Mouse (Mus musculus) embryonic fibroblast, embryonic 13.5 days (primary cell): ENCODE measurements at regions not wholly inside any gene's neighbourhood (a gene's known extent, or its start where the extent isn't known, plus 50 kb on each side); places are given as distances from the start of the nearest gene placed in this dataset.

ENCODE experiments used
- H3K27ac ChIP-seq: 2 replicates; pipeline ENCODE4 v1.5.1; 2012; ENCODE audit warnings: low read length, control low read depth, inconsistent platforms; ENCODE audit not compliant: insufficient read depth
- H3K4me1 ChIP-seq: 2 replicates; pipeline ENCODE4 v1.6.1; 2011; ENCODE audit warnings: low read length; ENCODE audit not compliant: control insufficient read depth, insufficient read depth
- H3K4me3 ChIP-seq: 2 replicates; pipeline ENCODE4 v1.5.1; 2011; ENCODE audit warnings: mild to moderate bottlenecking, control low read depth, low read length; ENCODE audit not compliant: insufficient read depth
- CTCF ChIP-seq: IDR thresholded peaks from 2 replicates; pipeline ENCODE4 v1.5.1; 2011; ENCODE audit warnings: mild to moderate bottlenecking, control low read depth, low read length, moderate library complexity, borderline replicate concordance; ENCODE audit not compliant: insufficient read depth
- POLR2A ChIP-seq: IDR thresholded peaks from 2 replicates; pipeline ENCODE4 v1.6.1; 2011; ENCODE audit warnings: low read depth, mild to moderate bottlenecking, control low read depth, low read length, moderate library complexity

DNA sequence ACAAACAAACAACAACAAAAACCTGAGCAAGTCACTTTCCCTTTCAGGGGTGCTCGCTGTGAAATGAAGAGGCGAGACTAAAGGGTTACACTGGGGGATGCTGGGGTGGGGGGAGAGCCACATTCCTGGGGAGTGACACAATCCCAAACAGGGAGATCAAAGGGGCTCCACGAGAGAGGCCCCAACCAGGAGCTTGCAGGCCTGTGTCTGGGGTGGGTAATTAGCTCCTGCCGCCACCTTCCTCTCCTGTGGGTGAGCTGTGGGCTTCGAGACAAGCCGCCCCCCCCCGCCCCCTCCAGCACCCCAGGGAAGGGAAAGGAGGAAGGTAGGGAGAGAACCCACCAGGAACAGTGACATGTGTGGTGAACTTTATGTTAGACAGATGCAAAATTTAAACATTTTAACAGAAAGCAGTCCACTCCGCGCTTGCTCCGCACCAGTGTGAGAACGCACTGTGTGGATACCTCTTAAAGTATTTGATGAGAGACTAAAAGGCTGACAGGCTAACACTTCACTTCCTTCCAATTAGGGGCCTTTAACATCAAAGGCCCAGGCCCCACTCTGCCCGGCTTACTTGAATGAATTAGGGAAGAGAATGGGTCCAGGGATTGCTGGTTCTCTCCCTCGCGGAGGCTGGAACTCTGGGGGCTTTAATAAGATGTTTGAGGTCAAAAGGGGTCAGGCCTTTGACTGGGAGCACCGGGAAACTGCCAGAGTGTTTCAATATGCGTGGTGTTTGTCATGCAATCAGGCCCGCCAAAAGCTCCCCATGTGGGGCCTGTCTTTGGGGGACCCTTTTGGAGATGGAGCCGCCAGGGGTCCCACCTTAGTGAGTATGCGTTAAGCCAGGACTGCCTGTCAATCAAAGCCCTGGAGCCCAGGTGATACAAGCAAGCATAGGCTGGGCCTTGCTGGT is 319.6 kb downstream of the Fam49a start:
- TF ChIP-seq CTCF (no peak), POLR2A (no peak)

DNA sequence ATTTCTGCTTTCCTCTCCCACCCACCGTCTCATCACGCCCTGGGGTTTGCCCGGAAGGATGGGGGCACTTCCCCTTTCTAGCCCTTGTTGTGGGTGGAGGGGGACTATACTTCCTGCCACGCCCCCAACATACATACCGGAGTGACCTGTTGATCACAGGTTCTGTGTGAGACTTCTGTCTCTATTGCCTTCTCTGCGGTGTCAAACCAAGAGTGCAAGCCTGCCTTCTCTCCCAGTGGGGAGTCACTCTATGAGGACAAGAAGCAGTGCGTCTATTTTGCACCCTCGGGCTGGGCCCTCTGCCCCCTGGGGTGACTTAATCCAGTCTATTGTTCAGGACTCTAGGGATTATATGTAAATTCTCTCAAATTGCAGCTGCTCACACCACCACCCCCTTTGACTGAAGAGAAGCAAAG is 318.8 kb downstream of the Fam49a start:
- Histone ChIP-seq H3K4me3 (no peak overlapping the region), H3K27ac (no peak overlapping the region), H3K4me1 (no peaks in the 10 kb centered on the region)
- TF ChIP-seq CTCF = no peak
- no peak for TF ChIP-seq POLR2A

More for the DNA sequence above, 319.6 kb downstream of the Fam49a start:
- Histone ChIP-seq H3K27ac (no peak overlapping the region), H3K4me1 (no peaks in the 10 kb centered on the region), H3K4me3 (no peak overlapping the region)

DNA sequence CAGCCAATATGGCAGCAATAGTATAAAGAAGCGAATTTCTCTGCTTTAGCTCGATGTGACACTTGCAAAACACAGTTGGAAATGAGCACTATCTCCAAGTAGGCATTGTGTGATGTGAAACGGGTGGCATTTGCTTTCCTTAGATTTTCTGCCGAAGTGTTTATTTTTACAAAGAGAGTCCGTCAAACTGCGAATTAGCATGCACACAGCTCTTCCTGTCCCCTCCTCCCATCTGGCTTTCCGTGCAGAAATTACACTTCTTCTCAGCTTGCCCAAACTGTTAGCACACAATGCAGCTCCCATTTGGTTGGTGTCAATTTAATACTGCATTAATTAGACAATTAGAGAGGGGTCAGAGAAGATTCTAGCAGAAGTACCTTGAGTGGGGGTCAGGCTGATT is 316.3 kb downstream of the Fam49a start:
- TF ChIP-seq POLR2A (no peak), CTCF (no peak)
- H3K27ac ChIP-seq = no peak overlapping the region
- no peaks in the 10 kb centered on the region for H3K4me1 ChIP-seq
- no peak overlapping the region for H3K4me3 ChIP-seq

DNA sequence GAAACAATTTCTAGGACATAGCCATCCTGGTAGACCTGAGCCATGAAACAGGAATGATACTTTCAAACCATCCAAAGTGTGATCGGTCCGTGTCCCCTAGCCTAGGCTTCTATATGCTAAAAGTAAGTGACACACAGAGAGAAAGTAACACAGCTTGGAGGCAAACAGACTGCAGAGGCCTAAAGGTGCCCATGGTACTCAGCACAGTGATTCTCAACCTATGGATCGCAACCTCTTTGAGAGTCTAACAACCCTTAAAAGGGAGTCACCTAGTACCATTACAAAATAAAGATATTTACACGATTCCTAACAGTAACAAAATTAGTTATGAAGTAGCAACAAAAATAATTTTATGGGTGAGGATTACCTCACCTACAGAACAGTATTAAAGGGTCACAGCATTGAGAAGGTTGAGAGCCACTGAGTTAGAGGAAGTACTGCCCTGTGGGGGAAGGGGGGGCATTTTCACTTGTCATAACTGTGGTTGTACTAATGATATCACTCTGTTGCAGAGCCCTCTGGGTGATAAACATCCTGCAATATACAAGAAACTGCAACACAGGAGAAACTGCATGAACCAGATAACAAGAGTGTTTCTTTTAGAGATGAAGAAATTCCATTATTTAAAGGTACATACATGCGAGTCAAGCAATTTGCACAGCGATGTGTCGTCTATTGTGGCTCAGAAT is 308.8 kb downstream of the Fam49a start:
- H3K4me3 ChIP-seq = no peak overlapping the region
- no peak for TF ChIP-seq CTCF
- TF ChIP-seq POLR2A = no peak

DNA sequence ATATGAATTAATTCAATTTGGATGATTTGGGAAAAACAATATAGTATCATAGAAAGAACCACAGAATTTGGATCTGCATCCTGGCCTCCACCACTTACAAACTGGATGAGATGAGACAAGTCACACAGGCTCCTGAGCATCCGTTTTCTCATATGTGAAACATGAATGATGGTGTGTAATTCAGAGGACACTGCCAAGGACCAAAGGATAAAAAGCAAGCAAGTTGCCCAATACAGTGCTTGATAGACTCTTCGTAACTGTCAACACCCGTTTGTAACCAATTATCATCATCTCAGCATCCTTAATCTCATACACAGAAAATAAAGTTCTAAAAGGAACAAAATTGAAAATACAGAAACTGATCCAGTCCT is 305.8 kb downstream of the Fam49a start:
- TF ChIP-seq POLR2A (no peak), CTCF (no peak)
- Histone ChIP-seq H3K4me1 (no peaks in the 10 kb centered on the region), H3K27ac (no peak overlapping the region)

More for the DNA sequence above, 308.8 kb downstream of the Fam49a start:
- no peaks in the 10 kb centered on the region for H3K4me1 ChIP-seq
- no peak overlapping the region for H3K27ac ChIP-seq

DNA sequence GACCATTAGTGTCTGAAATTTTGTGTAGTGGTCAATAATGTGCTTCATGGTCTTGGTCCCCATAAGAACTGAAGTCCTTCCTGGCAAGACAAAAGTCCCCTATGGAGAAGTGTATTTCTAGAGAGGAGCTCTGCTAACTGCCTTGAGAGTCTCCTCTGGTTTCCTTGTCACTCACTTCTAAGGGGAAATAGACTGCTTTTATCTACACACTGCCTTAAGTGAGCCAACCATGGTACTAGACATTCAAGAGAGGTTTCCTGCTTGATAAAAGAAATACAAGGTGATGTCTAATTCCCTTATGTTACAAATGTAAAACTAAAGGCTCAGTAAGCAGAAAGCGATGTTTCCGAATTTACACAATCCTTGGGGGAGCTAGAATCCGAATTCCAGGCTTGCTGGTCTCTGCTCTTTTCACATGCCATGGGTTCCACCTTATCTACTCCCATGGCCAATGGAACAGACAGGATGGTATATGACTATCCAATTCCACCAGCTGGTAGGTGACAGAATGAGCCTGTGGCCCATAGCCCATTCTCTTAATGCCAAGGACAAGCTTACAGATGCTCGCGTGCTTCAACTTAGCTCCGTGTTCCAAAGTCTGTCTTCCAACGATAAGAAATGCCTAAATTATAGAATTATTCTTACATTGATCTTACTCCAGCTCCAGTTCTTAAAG is 305.3 kb downstream of the Fam49a start:
- no peaks in the 10 kb centered on the region for H3K4me1 ChIP-seq
- H3K4me3 ChIP-seq = no peak overlapping the region
- no peak for TF ChIP-seq CTCF
- no peak for TF ChIP-seq POLR2A
- H3K27ac ChIP-seq = no peak overlapping the region

More for the DNA sequence above, 305.8 kb downstream of the Fam49a start:
- no peak overlapping the region for H3K4me3 ChIP-seq

DNA sequence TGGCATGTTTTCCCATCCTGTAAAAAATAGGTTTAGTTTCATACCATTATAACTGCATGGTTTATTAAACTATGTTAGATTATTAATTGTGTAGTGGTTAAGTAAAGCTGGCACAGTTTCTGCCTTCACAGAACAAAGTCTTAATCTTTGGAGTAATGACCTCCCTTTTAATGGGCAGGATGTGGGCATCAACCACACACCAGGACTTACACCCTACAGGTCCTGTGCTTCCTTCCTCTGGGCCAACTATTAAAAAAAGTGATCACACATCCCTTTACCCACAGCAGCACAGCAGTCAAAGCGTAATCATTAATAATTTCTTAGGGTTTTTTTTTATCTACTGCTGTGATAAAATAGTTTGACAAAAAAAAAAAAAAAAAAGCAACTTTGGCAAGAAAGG is 300.3 kb downstream of the Fam49a start:
- H3K4me3 ChIP-seq = no peak overlapping the region
- H3K27ac ChIP-seq = no peak overlapping the region
- TF ChIP-seq CTCF (no peak), POLR2A (no peak)
- H3K4me1 ChIP-seq = no peaks in the 10 kb centered on the region

DNA sequence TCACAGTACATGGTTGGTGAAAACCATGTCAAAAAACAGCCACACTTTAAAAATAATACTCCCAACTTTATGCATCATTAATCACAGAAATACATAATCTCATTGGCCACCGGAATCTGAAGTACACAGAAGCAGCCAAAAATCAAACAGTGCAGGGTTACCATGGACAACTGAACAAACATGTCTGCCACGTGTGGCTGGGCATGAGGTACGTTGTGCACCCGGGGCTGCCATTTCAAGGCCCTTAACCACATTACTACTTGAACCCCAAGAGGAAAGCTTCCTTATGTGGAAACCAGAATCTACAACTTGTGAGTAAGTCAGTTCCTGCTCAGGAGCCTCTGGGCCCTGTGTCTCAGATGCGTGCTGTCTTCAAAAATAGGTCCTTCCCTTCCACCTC is 289.9 kb downstream of the Fam49a start:
- Histone ChIP-seq H3K4me3 (no peak overlapping the region), H3K4me1 (peaks cover 7% of the 10 kb centered on the region), H3K27ac (no peak overlapping the region)
- TF ChIP-seq POLR2A (no peak), CTCF (no peak)

DNA sequence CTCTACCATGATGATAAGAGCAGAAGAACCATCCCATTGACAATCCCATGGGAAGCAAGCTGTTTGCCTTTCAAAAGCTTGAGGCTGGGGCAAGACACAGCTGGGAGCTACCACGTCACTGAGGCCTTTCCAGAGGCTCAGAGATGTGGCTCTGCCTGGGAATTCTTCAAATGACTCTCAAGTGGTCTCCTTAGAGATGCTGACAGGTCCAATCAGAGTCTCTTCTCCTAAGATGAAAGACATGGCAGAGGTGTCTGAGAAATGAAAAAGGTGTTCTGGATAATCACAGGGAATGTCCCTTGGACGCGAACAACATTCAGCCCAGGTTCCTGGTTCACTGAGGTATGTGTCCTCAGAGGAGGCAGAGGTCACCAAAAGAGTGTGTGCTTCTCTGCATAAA is 287.7 kb downstream of the Fam49a start:
- peaks cover 7% of the 10 kb centered on the region for H3K4me1 ChIP-seq
- TF ChIP-seq POLR2A = no peak
- no peak overlapping the region for H3K27ac ChIP-seq
- no peak overlapping the region for H3K4me3 ChIP-seq

DNA sequence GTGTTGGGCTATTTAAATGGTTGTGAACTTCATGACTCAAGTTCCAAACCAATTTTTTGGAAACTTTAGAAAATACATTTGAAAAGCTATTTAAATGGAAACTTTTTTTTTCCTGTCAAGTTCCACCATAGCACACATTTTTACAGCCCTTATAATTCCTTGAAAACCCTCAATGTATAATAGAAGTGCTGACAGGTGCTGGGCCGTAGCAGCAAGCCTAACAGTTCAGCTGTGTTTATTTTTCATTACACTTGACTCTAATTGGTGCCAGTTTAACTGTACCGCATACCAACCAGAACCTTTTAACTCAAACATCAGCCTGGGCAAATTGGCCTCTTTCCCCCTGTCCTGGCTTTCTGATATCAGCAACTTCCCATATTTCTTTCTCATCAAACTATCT is 286.7 kb downstream of the Fam49a start:
- Histone ChIP-seq H3K4me3 (no peak overlapping the region), H3K27ac (peak overlapping the region; percentile 61; the same call in 1 of the 2 replicates)
- TF ChIP-seq POLR2A (no peak), CTCF (no peak)

DNA sequence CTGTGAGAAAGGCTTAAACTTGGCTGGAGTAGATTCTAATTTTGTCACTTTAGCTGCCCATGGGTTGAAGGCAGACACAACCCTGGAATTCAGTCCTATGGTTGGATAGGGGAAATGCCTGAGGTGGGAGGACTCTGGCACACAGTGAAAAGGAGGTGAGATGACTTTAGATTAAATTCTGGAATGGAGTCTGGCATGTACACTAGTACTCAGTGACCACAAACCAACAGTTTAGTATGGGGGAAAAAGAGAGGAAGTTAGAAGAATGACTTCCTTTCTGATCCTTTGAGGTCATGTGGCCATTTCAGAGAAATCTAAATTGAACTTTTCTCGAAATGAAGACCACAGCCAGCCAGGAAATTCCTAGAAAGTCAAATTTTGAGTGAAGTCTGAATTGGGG is 285.5 kb downstream of the Fam49a start:
- TF ChIP-seq CTCF (no peak), POLR2A (no peak)
- Histone ChIP-seq H3K4me3 (no peak overlapping the region), H3K4me1 (peaks cover 7% of the 10 kb centered on the region), H3K27ac (no peak overlapping the region; the same call in 1 of the 2 replicates)

More for the DNA sequence above, 286.7 kb downstream of the Fam49a start:
- H3K4me1 ChIP-seq = peaks cover 7% of the 10 kb centered on the region
